Mouse (Mus musculus) ES-E14 (cell line): ENCODE results near the gene Jup. TPM values are rescaled to one million over a fixed set of nuclear protein-coding genes. Genes with fewer than 3 reads are reported as not detected.

ENCODE experiments used
- DNase-seq: peaks from one replicate; pipeline ENCODE4 v3.0.0-alpha.2; 2013; ENCODE audit warnings: low read depth, low spot score
- H3K27ac ChIP-seq: 2 replicates; pipeline ENCODE4 v1.5.1; 2012; ENCODE audit warnings: low read depth, mild to moderate bottlenecking, low read length, moderate library complexity, mixed read lengths; ENCODE audit not compliant: poor library complexity, insufficient read depth, severe bottlenecking
- H3K36me3 ChIP-seq: 2 replicates; pipeline ENCODE4 v1.6.1; 2012; ENCODE audit warnings: mild to moderate bottlenecking, low read length, moderate library complexity, mixed read lengths; ENCODE audit not compliant: control insufficient read depth, poor library complexity, insufficient read depth, severe bottlenecking
- H3K4me1 ChIP-seq, 2 experiments: fragments of 150-350 bp in 1 of 2; sonication (generic) in 1 of 2; 2 replicates each; pipeline ENCODE4 v1.6.1; 2012; ENCODE audit warnings: low read length in 2 of 2, mild to moderate bottlenecking in 1 of 2, mixed read lengths in 1 of 2; ENCODE audit not compliant: control insufficient read depth in 2 of 2, insufficient read depth in 2 of 2, poor library complexity in 1 of 2
- H3K4me3 ChIP-seq, 2 experiments: fragments of 150-350 bp in 1 of 2; sonication (generic) in 1 of 2; 2 replicates each; pipeline ENCODE4 v1.5.1; 2012; ENCODE audit warnings: low read length in 2 of 2, low read depth in 1 of 2, mild to moderate bottlenecking in 1 of 2, mixed read lengths in 1 of 2; ENCODE audit not compliant: insufficient read depth in 1 of 2, poor library complexity in 1 of 2, severe bottlenecking in 1 of 2
- H3K9ac ChIP-seq: 2 replicates; pipeline ENCODE4 v1.6.1; 2012; ENCODE audit warnings: low read depth, mild to moderate bottlenecking, low read length, mixed read lengths; ENCODE audit not compliant: poor library complexity, insufficient read depth, severe bottlenecking
- H3K9me3 ChIP-seq: fragments of 150-350 bp; sonication (generic); 2 replicates; pipeline ENCODE4 v1.6.1; 2012; ENCODE audit warnings: low read depth, mild to moderate bottlenecking, low read length; ENCODE audit not compliant: control insufficient read depth, insufficient read depth
- CHD2 ChIP-seq: IDR thresholded peaks from 2 replicates; pipeline ENCODE4 v1.6.1; 2014; ENCODE audit warnings: mild to moderate bottlenecking, low read depth, low read length, inconsistent platforms
- HCFC1 ChIP-seq: IDR thresholded peaks from 2 replicates; pipeline ENCODE4 v1.6.1; 2012; ENCODE audit warnings: low read length, inconsistent platforms, borderline replicate concordance; ENCODE audit not compliant: insufficient read depth
- MAFK ChIP-seq: IDR thresholded peaks from 2 replicates; pipeline ENCODE4 v1.6.1; 2014; ENCODE audit warnings: mild to moderate bottlenecking, low read depth, low read length, inconsistent platforms; ENCODE audit not compliant: insufficient read depth
- ZC3H11A ChIP-seq: IDR thresholded peaks from 2 replicates; pipeline ENCODE4 v1.6.1; 2012; ENCODE audit warnings: low read depth, mild to moderate bottlenecking, inconsistent platforms, low read length, borderline replicate concordance
- ZNF384 ChIP-seq: IDR thresholded peaks from 2 replicates; pipeline ENCODE4 v1.6.1; 2012; ENCODE audit warnings: low read depth, low read length, inconsistent platforms
- in situ Hi-C, 2 experiments: fragments of 600-800 bp; cut with MboI; formaldehyde crosslinking; loops; one replicate each; pipeline ENCODE4 v1.15.1; 2025; ENCODE audit warnings: low sequenced_read_pairs in 2 of 2, inconsistent platforms in 1 of 2; ENCODE audit not compliant: unreplicated experiment in 2 of 2
- total RNA-seq: library from RNA; depleted of rRNA; stranded (reverse); fragments of 300-350 nt; gene quantifications from 2 replicates; pipeline ENCODE4 v1.2.3, GENCODE M21; 2012

Jup gene
- total RNA-seq, 1 experiment: 101 TPM

DNA sequence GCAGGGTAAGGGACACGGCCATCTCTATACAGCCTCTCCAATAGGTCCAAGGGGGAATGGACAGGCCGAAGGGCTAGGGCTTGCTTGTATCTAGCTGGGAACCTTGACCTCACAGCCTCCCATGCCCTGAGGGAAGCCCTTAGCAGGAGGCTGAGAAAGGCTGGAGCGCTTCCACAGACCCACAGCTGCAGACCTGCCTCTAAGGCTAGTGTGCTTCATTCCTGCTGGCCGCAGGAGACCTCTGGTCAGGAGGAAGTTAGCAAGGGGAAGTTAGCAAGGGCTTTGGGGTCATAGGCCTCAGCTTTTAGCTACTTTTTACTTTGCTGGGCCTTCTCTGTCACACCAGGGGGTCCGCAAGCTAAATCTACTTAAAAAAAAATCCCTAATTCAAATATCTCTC, 19.1 kb downstream of the Jup start:
- Histone ChIP-seq H3K36me3 (peaks cover 54% of the 10 kb centered on the region), H3K9me3 (no peaks in the 10 kb centered on the region), H3K4me1 (peaks cover 19 to 30% of the 10 kb centered on the region in 2 experiments; a peak in 3 of 4 replicates), H3K27ac (no peak overlapping the region), H3K4me3 (no peak overlapping the region), H3K9ac (no peak overlapping the region)
- in situ Hi-C loops: no loop called here
- no peak for TF ChIP-seq CHD2
- TF ChIP-seq ZC3H11A: no peak
- no peak for TF ChIP-seq HCFC1
- TF ChIP-seq ZNF384: no peak
- no peak for TF ChIP-seq MAFK
- DNase-seq: no peak

DNA sequence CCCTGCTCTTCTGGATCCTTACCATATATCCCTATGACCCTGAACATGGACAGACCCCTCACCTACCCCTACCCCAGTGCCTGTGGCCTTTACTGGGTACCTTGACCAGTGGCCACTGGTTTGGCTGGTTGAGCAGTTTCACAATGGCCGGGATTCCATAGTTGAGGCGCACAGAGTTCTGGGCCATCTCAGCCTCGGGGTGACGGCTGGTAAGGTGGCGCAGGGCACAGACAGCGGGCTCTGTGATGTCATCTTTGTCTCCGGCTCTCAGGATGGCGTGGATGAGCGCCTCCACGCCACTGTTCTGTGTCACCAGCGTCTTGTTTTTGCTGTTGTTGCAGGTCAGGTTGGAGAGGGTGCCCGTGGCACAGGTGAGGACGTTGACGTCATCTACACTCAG, 19.6 kb downstream of the Jup start:
- Histone ChIP-seq H3K9ac (no peak overlapping the region), H3K36me3 (peaks cover 50% of the 10 kb centered on the region), H3K27ac (no peak overlapping the region), H3K9me3 (no peaks in the 10 kb centered on the region), H3K4me1 (peaks cover 19 to 25% of the 10 kb centered on the region in 2 experiments; a peak in 3 of 4 replicates), H3K4me3 (no peak overlapping the region)
- no peak for TF ChIP-seq ZNF384
- no peak for TF ChIP-seq MAFK
- TF ChIP-seq CHD2: no peak
- no peak for TF ChIP-seq ZC3H11A
- no peak for TF ChIP-seq HCFC1
- no peak for DNase-seq
- in situ Hi-C loops: no loop called here

DNA sequence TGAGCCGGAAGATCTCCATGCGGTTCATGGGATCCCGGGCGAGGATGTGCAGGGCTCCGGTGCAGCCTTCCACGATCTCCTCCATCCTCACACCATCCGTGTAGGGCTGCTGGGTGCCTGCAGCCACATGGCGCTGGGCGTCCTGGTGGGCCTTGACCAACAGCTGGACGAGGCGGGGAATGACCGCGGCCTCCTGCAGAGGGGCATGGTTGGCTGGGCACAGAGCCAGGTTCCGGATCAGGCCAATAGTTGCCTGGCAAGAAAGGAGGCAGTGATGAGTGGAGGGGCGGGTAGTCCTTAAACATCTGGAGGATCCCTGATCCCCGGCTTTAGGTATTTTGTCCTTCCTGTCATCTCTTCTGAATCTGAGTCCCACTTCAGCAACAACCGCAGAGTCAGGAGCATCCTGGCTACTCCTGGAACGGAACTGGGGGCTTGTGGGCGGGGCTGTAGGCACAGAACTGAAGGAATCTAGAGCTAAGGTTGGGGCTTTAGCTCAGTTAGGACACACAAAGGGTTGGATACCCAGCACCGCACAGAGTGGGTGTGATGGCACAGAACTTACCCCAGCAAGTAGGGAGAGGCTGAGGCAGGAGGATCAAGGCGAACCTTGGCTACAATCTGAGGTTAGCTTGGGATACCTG, 20.7 kb downstream of the Jup start:
- peaks cover 17 to 28% of the 10 kb centered on the region in 2 experiments; a peak in 3 of 4 replicates for H3K4me1 ChIP-seq
- DNase-seq: no peak
- H3K27ac ChIP-seq: peak overlapping the region; percentile 97
- TF ChIP-seq ZC3H11A (no peak), MAFK (no peak), HCFC1 (no peak), CHD2 (no peak), ZNF384 (no peak)
- peak overlapping the region; percentile 70 for H3K9ac ChIP-seq
- no peaks in the 10 kb centered on the region for H3K9me3 ChIP-seq
- in situ Hi-C loops: no loop called here
- H3K36me3 ChIP-seq: peaks cover 56% of the 10 kb centered on the region
- H3K4me3 ChIP-seq: peak overlapping the region; percentile 30 to 74

DNA sequence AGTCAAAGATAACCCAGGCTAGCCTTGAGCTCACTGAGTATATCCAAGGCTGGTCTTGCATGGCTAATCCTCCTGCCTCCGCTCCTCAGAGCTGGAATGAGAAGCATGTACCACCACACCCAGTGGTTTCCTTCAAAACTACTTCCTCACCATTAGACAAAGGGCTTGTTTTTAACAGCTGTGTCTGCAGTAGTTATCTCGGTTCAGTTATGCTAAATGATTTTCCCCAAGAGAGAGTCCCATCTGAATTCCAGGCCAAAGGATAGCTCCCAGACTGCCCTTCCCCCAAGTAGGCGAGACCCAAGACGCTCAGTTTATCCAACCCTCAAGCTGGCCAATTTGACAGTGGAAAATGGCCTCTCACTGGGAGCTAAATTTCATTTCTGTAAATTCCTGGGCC, 21.6 kb downstream of the Jup start:
- TF ChIP-seq HCFC1: peak; percentile 57; the same call in 1 of the 2 replicates
- TF ChIP-seq MAFK: 0 out of 2 replicates have a peak, but pooled peaks have one; percentile 5
- TF ChIP-seq ZNF384: no peak
- TF ChIP-seq CHD2: peak; percentile 86; the same call in 1 of the 2 replicates
- TF ChIP-seq ZC3H11A: no peak
- H3K27ac ChIP-seq: peak overlapping the region; percentile 97
- H3K36me3 ChIP-seq: peaks cover 59% of the 10 kb centered on the region
- peaks cover 17 to 30% of the 10 kb centered on the region in 2 experiments for H3K4me1 ChIP-seq
- H3K9ac ChIP-seq: peak overlapping the region; percentile 70
- peak; percentile 88 for DNase-seq
- in situ Hi-C loops: no loop called here
- H3K9me3 ChIP-seq: no peaks in the 10 kb centered on the region
- H3K4me3 ChIP-seq: peak overlapping the region; percentile 30 to 74
